Mouse (Mus musculus) liver, embryonic 11.5 days (tissue): Measurements from ENCODE around the gene Defa2. TPM values are rescaled to one million over a fixed set of nuclear protein-coding genes. Genes with fewer than 3 reads are reported as not detected.
"Not testable (repeated sequence)": the region's sequence is repeated elsewhere in the genome, so short reads cannot be mapped to it uniquely, and the experiment has no call there.

Source experiments
- ATAC-seq: fragments of 200-750 bp; cut with Nextera tagmentation; replicated peaks from 2 replicates; pipeline ENCODE4 v1.8.0; 2017; ENCODE audit warnings: moderate number of reproducible peaks, mild to moderate bottlenecking, moderate TSS enrichment, moderate library complexity; ENCODE audit not compliant: low FRiP score
- DNase-seq: peaks from one replicate; pipeline ENCODE4 v3.0.0-alpha.2; 2017; ENCODE audit warnings: low spot score
- H3K27ac ChIP-seq: fragments of 300-500 bp; sonication (generic); 2 replicates; pipeline ENCODE4 v1.5.1; 2014; ENCODE audit warnings: mild to moderate bottlenecking, low read depth, low read length, control low read depth
- H3K27me3 ChIP-seq: fragments of 300-500 bp; sonication (generic); replicated peaks from 2 replicates; pipeline ENCODE4 v1.6.1; 2014; ENCODE audit warnings: low read length, mixed read lengths; ENCODE audit not compliant: control insufficient read depth, insufficient read depth
- H3K36me3 ChIP-seq: fragments of 300-500 bp; sonication (generic); 2 replicates; pipeline ENCODE4 v1.6.1; 2014; ENCODE audit warnings: mild to moderate bottlenecking, low read length, moderate library complexity, mixed read lengths; ENCODE audit not compliant: control insufficient read depth, insufficient read depth
- H3K4me1 ChIP-seq: fragments of 300-500 bp; sonication (generic); replicated peaks from 2 replicates; pipeline ENCODE4 v1.6.1; 2014; ENCODE audit warnings: low read length, mixed read lengths; ENCODE audit not compliant: control insufficient read depth, insufficient read depth
- H3K4me2 ChIP-seq: fragments of 300-500 bp; sonication (generic); 2 replicates; pipeline ENCODE4 v1.6.1; 2014; ENCODE audit warnings: mild to moderate bottlenecking, control low read depth, moderate library complexity
- H3K4me3 ChIP-seq: fragments of 300-500 bp; sonication (generic); 2 replicates; pipeline ENCODE4 v1.5.1; 2014; ENCODE audit warnings: low read depth, low read length, control low read depth
- H3K9ac ChIP-seq: fragments of 300-500 bp; sonication (generic); 2 replicates; pipeline ENCODE4 v1.6.1; 2014; ENCODE audit warnings: low read depth, low read length, control low read depth
- H3K9me3 ChIP-seq: fragments of 300-500 bp; sonication (generic); 2 replicates; pipeline ENCODE4 v1.6.1; 2016; ENCODE audit warnings: low read length, inconsistent platforms, mixed read lengths; ENCODE audit not compliant: control insufficient read depth
- WGBS: fragments of 180-500 bp; shearing (Covaris S2); extraction: QIAGEN DNeasy Blood & Tissue Kit; methylation state at CpG from one replicate; pipeline ENCODE4 v1.1.7; 2014; 5-methylcytosine and 5-hydroxymethylcytosine counted together
- polyA plus RNA-seq: library from polyadenylated mRNA; unstranded; fragments of >200 nt; fragmentation: Nextera tagmentation; extraction: Ambion mirVana; gene quantifications from 2 replicates; pipeline ENCODE4 v1.2.1, GENCODE M21; 2014

The Defa2 gene
- not detected in 2 replicates for polyA plus RNA-seq

- H3K27me3 ChIP-seq, ATAC-seq, H3K9me3 ChIP-seq, H3K9ac ChIP-seq, H3K4me3 ChIP-seq, H3K4me2 ChIP-seq, H3K4me1 ChIP-seq, H3K27ac ChIP-seq, DNase-seq, H3K36me3 ChIP-seq: not testable (repeated sequence)
- WGBS = no CpG with 5 or more reads among the region's 2 CpGs
Measured at GRCm38 (mm10) chr8:21378215-21378614, at the start of gene Defa2. TSS of gene Defa2 (plus strand) at chr8:21378515.

DNA sequence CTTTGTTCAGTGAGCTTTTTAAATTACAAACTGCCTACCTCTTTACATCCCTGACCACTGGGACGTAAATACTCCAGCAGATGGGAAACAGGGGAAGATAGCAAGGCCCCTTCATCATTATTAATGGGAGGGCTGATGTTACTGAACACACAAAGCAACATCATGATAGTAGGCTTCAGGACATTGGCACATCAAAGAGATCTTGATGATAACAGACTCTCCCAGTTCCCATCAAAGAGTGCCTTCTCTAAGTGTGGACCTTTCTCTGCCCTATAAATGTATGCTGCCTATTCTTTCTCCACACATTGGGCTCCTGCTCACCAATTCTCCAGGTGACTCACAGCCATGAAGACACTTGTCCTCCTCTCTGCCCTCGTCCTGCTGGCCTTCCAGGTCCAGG lies 13.2 kb downstream of the Defa2 start, which contains the start of gene Defa33:
Gene Defa33, plus strand, starts transcription at position 301 of the 400 bp plus-strand sequence.
- H3K4me3 ChIP-seq, H3K4me1 ChIP-seq, H3K36me3 ChIP-seq, H3K9ac ChIP-seq, H3K27me3 ChIP-seq, H3K9me3 ChIP-seq, H3K27ac ChIP-seq, H3K4me2 ChIP-seq, DNase-seq, ATAC-seq: not testable (repeated sequence)
- no CpG with 5 or more reads among the region's 2 CpGs for WGBS

GRCm38 (mm10) chr8:21427111-21427510 lies 48.8 kb downstream of the Defa2 start, which contains the start of gene Defa36:
TSS of gene Defa36 (plus strand) at chr8:21427411.
- H3K27me3 ChIP-seq, H3K9me3 ChIP-seq, H3K4me1 ChIP-seq, ATAC-seq, H3K36me3 ChIP-seq, H3K9ac ChIP-seq, H3K4me3 ChIP-seq, H3K4me2 ChIP-seq, H3K27ac ChIP-seq, DNase-seq: not testable (repeated sequence)
- no CpG with 5 or more reads among the region's 1 CpGs for WGBS

Other genes starting within 250 kb of the Defa2 start
- gene Defa30, start 243.9 kb upstream of the Defa2 start, polyA plus RNA-seq = not detected in 2 replicates
- not detected in 2 replicates for gene Defa22, start 216.2 kb upstream of the Defa2 start, polyA plus RNA-seq
- not detected in 2 replicates for gene Defa31, start 186.9 kb upstream of the Defa2 start, polyA plus RNA-seq
- not detected in 2 replicates for gene Gm15293, start 177.0 kb upstream of the Defa2 start, polyA plus RNA-seq
- gene Gm15292, start 128.8 kb upstream of the Defa2 start, polyA plus RNA-seq = not detected in 2 replicates
- gene Defa27, start 63.0 kb upstream of the Defa2 start, polyA plus RNA-seq = not detected in 2 replicates
- not detected in 2 replicates for gene Defa29, start 51.5 kb upstream of the Defa2 start, polyA plus RNA-seq
- gene Defa33, start 13.3 kb downstream of the Defa2 start, polyA plus RNA-seq = not detected in 2 replicates
- not detected in 2 replicates for gene Defa36, start 48.9 kb downstream of the Defa2 start, polyA plus RNA-seq
- gene Gm7849, start 78.0 kb downstream of the Defa2 start, polyA plus RNA-seq = not detected in 2 replicates
- gene Defa20, start 130.7 kb downstream of the Defa2 start, polyA plus RNA-seq = not detected in 2 replicates
- not detected in 2 replicates for gene Defa32, start 150.5 kb downstream of the Defa2 start, polyA plus RNA-seq
- gene Defa37, start 186.9 kb downstream of the Defa2 start, polyA plus RNA-seq = not detected in 2 replicates
- not detected in 2 replicates for gene Defa28, start 204.5 kb downstream of the Defa2 start, polyA plus RNA-seq
- not detected in 2 replicates for gene Gm7861, start 216.0 kb downstream of the Defa2 start, polyA plus RNA-seq
- not detected in 2 replicates for gene Defa26, start 239.7 kb downstream of the Defa2 start, polyA plus RNA-seq